Mouse (Mus musculus): Measurements from ENCODE around the gene Sp9. TPM values are rescaled to one million over a fixed set of nuclear protein-coding genes. Genes with fewer than 3 reads are reported as not detected.

Sp9 gene
- 1.3 and 2.3 TPM in 2 replicates for polyA plus RNA-seq (2012; rRNA removed)

GRCm38 (mm10) chr2:73271459-73272161, at the start of gene Sp9:
Gene Sp9 (plus strand): TSS chr2:73271925.
- Histone ChIP-seq H3K4me3 (ENCODE audit: insufficient read depth, low read length) (peak within 1 kb of the TSS; percentile 27), H3K27ac (ENCODE audit: insufficient read depth, low read length) (no peak within 1 kb of the TSS), H3K4me1 (ENCODE audit: control insufficient read depth, insufficient read depth, low read length) (no peaks in the 10 kb centered on the region)
- TF ChIP-seq POLR2A (IDR thresholded peaks at IDR 0.05; ENCODE audit: extremely low read depth, insufficient read depth, low read length), result peak; percentile 56; the same call in 1 of the 2 replicates
- no peak for TF ChIP-seq CTCF (IDR thresholded peaks at IDR 0.05; ENCODE audit: extremely low read depth, insufficient read depth, low read length)

GRCm38 (mm10) chr2:73231081-73231480, 40.6 kb upstream of the Sp9 start:
- TF ChIP-seq CTCF (IDR thresholded peaks at IDR 0.05; ENCODE audit: extremely low read depth, insufficient read depth, low read length) (no peak), POLR2A (IDR thresholded peaks at IDR 0.05; ENCODE audit: extremely low read depth, insufficient read depth, low read length) (no peak)
- Histone ChIP-seq H3K27ac (ENCODE audit: insufficient read depth, low read length) (no peak overlapping the region), H3K4me1 (ENCODE audit: control insufficient read depth, insufficient read depth, low read length) (no peaks in the 10 kb centered on the region), H3K4me3 (ENCODE audit: insufficient read depth, low read length) (no peak overlapping the region)

- Histone ChIP-seq H3K27ac (ENCODE audit: insufficient read depth, low read length) (no peak overlapping the region), H3K4me3 (ENCODE audit: insufficient read depth, low read length) (no peak overlapping the region), H3K4me1 (ENCODE audit: control insufficient read depth, insufficient read depth, low read length) (no peaks in the 10 kb centered on the region)
- TF ChIP-seq POLR2A (IDR thresholded peaks at IDR 0.05; ENCODE audit: extremely low read depth, insufficient read depth, low read length), result no peak
- no peak for TF ChIP-seq CTCF (IDR thresholded peaks at IDR 0.05; ENCODE audit: extremely low read depth, insufficient read depth, low read length)
These were observed 30.4 kb upstream of the Sp9 start for GRCm38 (mm10) chr2:73241299-73241698.

- TF ChIP-seq CTCF (IDR thresholded peaks at IDR 0.05; ENCODE audit: extremely low read depth, insufficient read depth, low read length) (no peak), POLR2A (IDR thresholded peaks at IDR 0.05; ENCODE audit: extremely low read depth, insufficient read depth, low read length) (no peak)
- no peaks in the 10 kb centered on the region for H3K4me1 ChIP-seq (ENCODE audit: control insufficient read depth, insufficient read depth, low read length)
These were observed 23.0 kb upstream of the Sp9 start for GRCm38 (mm10) chr2:73248701-73249100.

GRCm38 (mm10) chr2:73263172-73263765, 8.5 kb upstream of the Sp9 start:
- Histone ChIP-seq H3K4me3 (ENCODE audit: insufficient read depth, low read length) (no peak overlapping the region), H3K4me1 (ENCODE audit: control insufficient read depth, insufficient read depth, low read length) (no peaks in the 10 kb centered on the region), H3K27ac (ENCODE audit: insufficient read depth, low read length) (no peak overlapping the region)
- no peak for TF ChIP-seq CTCF (IDR thresholded peaks at IDR 0.05; ENCODE audit: extremely low read depth, insufficient read depth, low read length)
- no peak for TF ChIP-seq POLR2A (IDR thresholded peaks at IDR 0.05; ENCODE audit: extremely low read depth, insufficient read depth, low read length)

More at GRCm38 (mm10) chr2:73248701-73249100, 23.0 kb upstream of the Sp9 start:
- H3K27ac ChIP-seq (ENCODE audit: insufficient read depth, low read length), result no peak overlapping the region
- H3K4me3 ChIP-seq (ENCODE audit: insufficient read depth, low read length), result no peak overlapping the region

GRCm38 (mm10) chr2:73263794-73264610, 7.7 kb upstream of the Sp9 start:
- H3K4me1 ChIP-seq (ENCODE audit: control insufficient read depth, insufficient read depth, low read length), result no peaks in the 10 kb centered on the region
- TF ChIP-seq CTCF (IDR thresholded peaks at IDR 0.05; ENCODE audit: extremely low read depth, insufficient read depth, low read length), result no peak
- no peak for TF ChIP-seq POLR2A (IDR thresholded peaks at IDR 0.05; ENCODE audit: extremely low read depth, insufficient read depth, low read length)
- 0 out of 2 replicates have a peak overlapping the region, but pooled peaks have one; percentile 6 for H3K4me3 ChIP-seq (ENCODE audit: insufficient read depth, low read length)
- H3K27ac ChIP-seq (ENCODE audit: insufficient read depth, low read length), result no peak overlapping the region

- Histone ChIP-seq H3K4me3 (ENCODE audit: insufficient read depth, low read length) (0 out of 2 replicates have a peak overlapping the region, but pooled peaks have one; percentile 6), H3K4me1 (ENCODE audit: control insufficient read depth, insufficient read depth, low read length) (no peaks in the 10 kb centered on the region), H3K27ac (ENCODE audit: insufficient read depth, low read length) (no peak overlapping the region)
- TF ChIP-seq POLR2A (IDR thresholded peaks at IDR 0.05; ENCODE audit: extremely low read depth, insufficient read depth, low read length) (no peak), CTCF (IDR thresholded peaks at IDR 0.05; ENCODE audit: extremely low read depth, insufficient read depth, low read length) (no peak)
These were observed 7.0 kb upstream of the Sp9 start for GRCm38 (mm10) chr2:73264611-73265195.

- Histone ChIP-seq H3K4me3 (ENCODE audit: insufficient read depth, low read length) (no peak overlapping the region), H3K4me1 (ENCODE audit: control insufficient read depth, insufficient read depth, low read length) (no peaks in the 10 kb centered on the region), H3K27ac (ENCODE audit: insufficient read depth, low read length) (no peak overlapping the region)
- TF ChIP-seq CTCF (IDR thresholded peaks at IDR 0.05; ENCODE audit: extremely low read depth, insufficient read depth, low read length) (peak; percentile 30), POLR2A (IDR thresholded peaks at IDR 0.05; ENCODE audit: extremely low read depth, insufficient read depth, low read length) (no peak)
These were observed 5.7 kb upstream of the Sp9 start for GRCm38 (mm10) chr2:73266011-73266410.

GRCm38 (mm10) chr2:73266623-73267022, 5.1 kb upstream of the Sp9 start:
- Histone ChIP-seq H3K4me1 (ENCODE audit: control insufficient read depth, insufficient read depth, low read length) (no peaks in the 10 kb centered on the region), H3K4me3 (ENCODE audit: insufficient read depth, low read length) (no peak overlapping the region), H3K27ac (ENCODE audit: insufficient read depth, low read length) (no peak overlapping the region)
- TF ChIP-seq POLR2A (IDR thresholded peaks at IDR 0.05; ENCODE audit: extremely low read depth, insufficient read depth, low read length), result no peak
